Mouse (Mus musculus): ENCODE measurements around the gene Tmcc1. TPM values are rescaled to one million over a fixed set of nuclear protein-coding genes. Genes with fewer than 3 reads are reported as not detected.
A peak's percentile ranks its signal among the peaks of the same experiment; 100 is the strongest.
"Not testable (repeated sequence)": the region's sequence is repeated elsewhere in the genome, so short reads cannot be mapped to it uniquely, and the experiment has no call there.

Tmcc1 gene
- polyA plus RNA-seq, 1 experiment, result not detected

- Histone ChIP-seq H3K4me3 (ENCODE audit: insufficient read depth, low read depth, low read length) (no peak overlapping the region), H3K27ac (ENCODE audit: insufficient read depth, low read depth, low read length) (peak overlapping the region; percentile 26; the same call in 1 of the 2 replicates)
- 39% methylated on average over 8 of the region's 8 CpGs for WGBS
Observed at GRCm38 (mm10) chr6:116072746-116073261, 120.5 kb downstream of the Tmcc1 start.

DNA sequence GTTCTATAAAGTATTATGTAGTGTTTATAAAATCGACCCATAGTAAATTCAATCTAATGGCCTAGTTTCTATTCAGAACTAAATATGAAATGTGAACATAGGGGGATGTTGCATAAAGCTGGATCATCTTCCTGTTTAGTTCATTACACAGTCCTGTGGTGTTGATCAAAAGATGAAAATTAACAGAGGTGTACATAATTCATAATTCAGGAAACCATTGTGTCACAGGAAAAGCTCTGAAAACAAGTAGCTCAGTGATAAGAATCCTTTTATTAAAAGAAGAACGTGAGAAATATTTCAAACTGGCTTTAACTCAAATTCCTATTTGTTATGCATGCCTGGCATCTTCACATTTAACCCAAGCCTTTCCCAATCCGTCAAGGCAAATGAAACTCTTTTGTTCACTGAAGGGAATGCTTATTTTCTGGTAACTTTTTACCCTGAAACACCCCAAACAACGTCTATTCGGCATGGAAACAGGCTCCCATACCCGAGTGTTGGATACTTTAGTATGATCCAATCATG, 121.0 kb downstream of the Tmcc1 start:
- H3K27ac ChIP-seq (ENCODE audit: insufficient read depth, low read depth, low read length), result peak overlapping the region; percentile 26; the same call in 1 of the 2 replicates
- TF ChIP-seq POLR2A (IDR thresholded peaks at IDR 0.05; ENCODE audit: insufficient read depth, low read depth, low read length) (no peak), CTCF (IDR thresholded peaks at IDR 0.05; ENCODE audit: insufficient read depth, low read depth, low read length) (no peak)
- H3K4me3 ChIP-seq (ENCODE audit: insufficient read depth, low read depth, low read length), result no peak overlapping the region
- no peaks in the 10 kb centered on the region for H3K4me1 ChIP-seq (ENCODE audit: control insufficient read depth, insufficient read depth, low read length)
- 20% methylated on average over 6 of the region's 6 CpGs for WGBS

More at GRCm38 (mm10) chr6:116072746-116073261, 120.5 kb downstream of the Tmcc1 start:
- H3K4me1 ChIP-seq (ENCODE audit: control insufficient read depth, insufficient read depth, low read length), result peaks cover 2% of the 10 kb centered on the region; the same call in 1 of the 2 replicates
- TF ChIP-seq CTCF (IDR thresholded peaks at IDR 0.05; ENCODE audit: insufficient read depth, low read depth, low read length) (no peak), POLR2A (IDR thresholded peaks at IDR 0.05; ENCODE audit: insufficient read depth, low read depth, low read length) (no peak)

- WGBS, result 59% methylated on average over 2 of the region's 2 CpGs
- no peak overlapping the region for H3K4me3 ChIP-seq (ENCODE audit: insufficient read depth, low read depth, low read length)
- no peaks in the 10 kb centered on the region for H3K4me1 ChIP-seq (ENCODE audit: control insufficient read depth, insufficient read depth, low read length)
- TF ChIP-seq POLR2A (IDR thresholded peaks at IDR 0.05; ENCODE audit: insufficient read depth, low read depth, low read length) (no peak), CTCF (IDR thresholded peaks at IDR 0.05; ENCODE audit: insufficient read depth, low read depth, low read length) (no peak)
- no peak overlapping the region for H3K27ac ChIP-seq (ENCODE audit: insufficient read depth, low read depth, low read length)
Observed at GRCm38 (mm10) chr6:116071781-116072180, 121.5 kb downstream of the Tmcc1 start.

DNA sequence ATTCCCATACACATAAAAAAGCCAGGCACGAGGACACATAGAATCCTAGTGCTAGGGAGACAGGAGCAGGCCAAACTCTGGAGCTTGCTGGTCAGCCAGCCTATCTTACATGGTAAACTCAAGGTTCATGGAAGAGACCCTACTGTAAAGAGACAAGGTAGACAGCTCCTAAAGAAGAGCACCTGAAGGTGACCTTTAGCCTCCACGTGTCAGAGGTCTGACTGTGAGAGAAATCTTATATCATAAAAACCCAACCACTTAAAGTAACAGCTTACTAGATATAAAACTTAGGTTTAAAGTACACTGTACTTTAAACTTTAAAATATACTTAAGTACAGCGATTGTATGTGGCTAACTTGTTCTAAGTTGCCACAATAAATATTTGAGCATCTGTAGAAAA, 122.7 kb downstream of the Tmcc1 start:
- WGBS, result 94% methylated on average over 3 of the region's 3 CpGs
- no peak for TF ChIP-seq CTCF (IDR thresholded peaks at IDR 0.05; ENCODE audit: insufficient read depth, low read depth, low read length)
- TF ChIP-seq POLR2A (IDR thresholded peaks at IDR 0.05; ENCODE audit: insufficient read depth, low read depth, low read length), result no peak
- Histone ChIP-seq H3K4me3 (ENCODE audit: insufficient read depth, low read depth, low read length) (no peak overlapping the region), H3K4me1 (ENCODE audit: control insufficient read depth, insufficient read depth, low read length) (no peaks in the 10 kb centered on the region), H3K27ac (ENCODE audit: insufficient read depth, low read depth, low read length) (no peak overlapping the region)

DNA sequence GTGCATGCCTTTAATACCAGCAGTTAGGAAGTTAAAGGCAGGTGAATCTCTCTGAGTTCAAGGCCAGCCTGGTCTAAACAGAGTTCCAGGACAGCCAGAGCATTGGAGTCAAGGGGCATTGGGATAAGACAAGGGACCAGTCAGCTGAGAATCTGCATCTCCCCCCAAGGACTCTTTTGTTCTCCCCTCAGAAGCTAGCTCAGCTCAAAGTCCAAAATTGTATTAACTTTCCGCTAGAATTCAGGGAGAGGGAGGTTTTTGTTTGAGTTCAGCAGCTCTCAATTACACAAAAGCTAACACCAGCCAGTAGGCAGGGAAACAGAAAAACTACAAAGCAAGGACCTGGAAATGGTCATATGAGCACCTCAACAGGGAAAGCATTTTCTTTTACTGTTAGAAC, 129.8 kb downstream of the Tmcc1 start:
- Histone ChIP-seq H3K4me3 (ENCODE audit: insufficient read depth, low read depth, low read length) (no peak overlapping the region), H3K27ac (ENCODE audit: insufficient read depth, low read depth, low read length) (no peak overlapping the region), H3K4me1 (ENCODE audit: control insufficient read depth, insufficient read depth, low read length) (no peaks in the 10 kb centered on the region)
- no peak for TF ChIP-seq POLR2A (IDR thresholded peaks at IDR 0.05; ENCODE audit: insufficient read depth, low read depth, low read length)
- TF ChIP-seq CTCF (IDR thresholded peaks at IDR 0.05; ENCODE audit: insufficient read depth, low read depth, low read length), result no peak
- WGBS, result 49% methylated on average over 1 of the region's 1 CpGs

DNA sequence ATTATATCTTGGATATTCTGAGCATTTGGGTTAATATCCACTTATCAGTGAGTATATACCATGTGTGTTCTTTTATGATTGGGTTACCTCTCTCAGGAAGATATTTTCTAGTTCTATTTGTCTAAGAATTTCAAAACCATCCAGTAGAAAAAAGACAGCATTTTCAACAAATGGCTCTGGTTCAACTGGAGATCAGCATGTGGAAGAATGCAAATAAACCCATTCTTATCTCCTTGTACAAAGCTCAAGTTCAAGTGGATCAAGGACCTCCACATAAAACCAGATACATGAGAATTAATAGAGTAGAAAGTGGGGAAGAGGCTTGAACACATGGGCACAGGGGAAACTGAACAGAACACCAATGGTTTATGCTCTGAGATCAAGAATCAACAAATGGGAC, 133.7 kb downstream of the Tmcc1 start:
- not testable (repeated sequence) for H3K4me1 ChIP-seq (ENCODE audit: control insufficient read depth, insufficient read depth, low read length); H3K4me3 ChIP-seq (ENCODE audit: insufficient read depth, low read depth, low read length)

DNA sequence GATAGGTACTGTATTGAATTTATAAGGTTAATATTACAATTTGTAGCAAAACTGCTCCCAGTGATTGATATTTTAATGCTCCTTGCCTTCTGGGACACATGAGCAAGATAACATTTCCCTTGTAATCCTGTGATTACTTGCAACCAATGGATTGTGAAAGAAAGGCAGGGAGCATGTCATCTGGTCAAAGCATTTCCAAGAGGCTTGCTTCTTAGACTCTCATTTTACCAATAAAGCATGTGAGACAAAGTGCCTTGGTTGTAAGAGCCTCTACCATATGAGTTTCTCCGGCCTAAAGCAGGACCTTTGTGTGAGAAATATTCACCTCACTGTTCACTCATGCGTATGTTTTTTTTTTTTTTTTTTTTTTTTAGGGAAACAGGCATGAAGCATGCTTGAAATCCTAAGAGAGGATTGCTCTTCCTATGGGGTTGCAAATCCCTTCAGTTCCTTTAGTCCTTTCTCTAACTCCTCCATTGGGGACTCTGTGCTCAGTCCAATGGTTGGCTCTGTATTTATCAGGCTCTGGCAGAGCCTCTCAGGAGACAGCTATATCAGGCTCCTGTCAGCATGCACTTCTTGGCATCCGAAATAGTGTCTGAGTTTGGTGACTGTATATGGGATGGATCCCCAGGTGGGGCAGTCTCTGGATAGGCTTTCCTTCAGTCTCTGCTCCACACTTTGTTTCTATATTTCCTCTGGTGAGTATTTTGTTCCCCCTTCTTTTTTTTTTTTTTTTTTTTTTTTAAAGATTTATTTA, 134.6 kb downstream of the Tmcc1 start:
- no peaks in the 10 kb centered on the region for H3K4me1 ChIP-seq (ENCODE audit: control insufficient read depth, insufficient read depth, low read length)
- TF ChIP-seq POLR2A (IDR thresholded peaks at IDR 0.05; ENCODE audit: insufficient read depth, low read depth, low read length), result no peak
- no peak for TF ChIP-seq CTCF (IDR thresholded peaks at IDR 0.05; ENCODE audit: insufficient read depth, low read depth, low read length)
- 83% methylated on average over 3 of the region's 3 CpGs for WGBS
- H3K27ac ChIP-seq (ENCODE audit: insufficient read depth, low read depth, low read length), result no peak overlapping the region
- no peak overlapping the region for H3K4me3 ChIP-seq (ENCODE audit: insufficient read depth, low read depth, low read length)

More for the DNA sequence above, 133.7 kb downstream of the Tmcc1 start:
- not testable (repeated sequence) for H3K27ac ChIP-seq (ENCODE audit: insufficient read depth, low read depth, low read length)

- TF ChIP-seq POLR2A (IDR thresholded peaks at IDR 0.05; ENCODE audit: insufficient read depth, low read depth, low read length) (no peak; the same call in 1 of the 2 replicates), CTCF (IDR thresholded peaks at IDR 0.05; ENCODE audit: insufficient read depth, low read depth, low read length) (no peak)
- Histone ChIP-seq H3K27ac (ENCODE audit: insufficient read depth, low read depth, low read length) (peak overlapping the region; percentile 96), H3K4me1 (ENCODE audit: control insufficient read depth, insufficient read depth, low read length) (peaks cover 2% of the 10 kb centered on the region), H3K4me3 (ENCODE audit: insufficient read depth, low read depth, low read length) (peak overlapping the region; percentile 60)
- WGBS, result 2% methylated on average over 13 of the region's 13 CpGs
Observed at GRCm38 (mm10) chr6:116056676-116057264, 136.5 kb downstream of the Tmcc1 start.

DNA sequence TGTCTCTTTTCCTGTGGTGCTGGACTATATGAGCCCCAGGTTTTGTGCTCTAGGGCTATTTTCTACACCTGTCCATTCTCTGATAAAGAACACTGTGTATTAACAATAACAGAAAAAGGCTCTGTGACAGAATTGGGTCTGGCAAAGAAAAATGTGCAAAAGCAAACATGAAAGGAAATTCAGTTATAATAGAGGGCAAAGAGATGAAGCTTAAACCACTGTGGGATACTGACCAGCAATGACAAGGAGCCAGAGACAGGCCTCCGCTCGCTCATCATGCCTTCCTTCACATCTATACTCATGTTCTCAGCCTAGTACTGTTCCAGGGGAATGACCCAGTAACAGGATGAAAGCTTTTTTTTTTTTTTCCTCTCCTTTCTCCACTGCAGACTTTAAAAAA, 137.5 kb downstream of the Tmcc1 start:
- Histone ChIP-seq H3K4me3 (ENCODE audit: insufficient read depth, low read depth, low read length) (peak overlapping the region; percentile 47), H3K27ac (ENCODE audit: insufficient read depth, low read depth, low read length) (peak overlapping the region; percentile 80; the same call in 1 of the 2 replicates), H3K4me1 (ENCODE audit: control insufficient read depth, insufficient read depth, low read length) (peaks cover 2% of the 10 kb centered on the region)
- 16% methylated on average over 2 of the region's 2 CpGs for WGBS
- no peak for TF ChIP-seq POLR2A (IDR thresholded peaks at IDR 0.05; ENCODE audit: insufficient read depth, low read depth, low read length)
